In the genomic region with DNA sequence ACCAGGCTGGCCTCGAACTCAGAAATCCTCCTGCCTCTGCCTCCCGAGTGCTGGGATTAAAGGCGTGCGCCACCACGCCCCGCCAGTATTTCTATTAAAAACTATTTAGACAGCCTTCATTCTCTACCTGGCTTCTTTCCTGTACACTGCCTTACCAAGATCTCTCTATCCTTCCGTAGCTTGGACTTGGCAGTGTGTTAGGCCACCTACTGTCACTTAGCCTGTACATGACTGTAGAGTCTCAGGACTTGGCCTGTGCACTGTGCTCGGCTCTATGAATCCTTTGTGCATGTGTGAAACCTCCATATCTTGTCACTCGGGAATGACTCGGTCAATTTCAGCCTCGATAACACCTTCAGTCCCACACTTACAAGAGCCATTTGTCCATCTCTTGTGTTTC, we compare ENCODE assay signal across 20 mouse cellular contexts. TPM values are rescaled to one million over a fixed set of nuclear protein-coding genes. Genes with fewer than 3 reads are reported as not detected.
"Had no signal": no experiment of that assay in that cellular context is flagged by ENCODE, and none has a peak within 500 bp of the region (broad histone marks: within the 10 kb centered on the region; RNA-seq: fewer than 3 reads in every experiment).

No protein-coding gene starts in this region.

- H3K4me3 ChIP-seq: liver, embryonic 13.5 days had no signal

- H3K27ac ChIP-seq: liver, embryonic 13.5 days had no signal

- H3K4me1 ChIP-seq: liver, embryonic 13.5 days had no signal

- H3K4me2 ChIP-seq: liver, embryonic 13.5 days; midbrain, embryonic 11.5 days had no signal

- DNase-seq: kidney, postnatal 14 days; liver, embryonic 13.5 days; lung, adult 2 months; lung, postnatal 14 days; lung, postnatal 4 days; midbrain, embryonic 14.5 days; thymus, postnatal 25 days had no signal

- H3K9ac ChIP-seq: liver, embryonic 13.5 days had no signal

- H3K9me3 ChIP-seq: liver, embryonic 13.5 days had no signal

- H3K27me3 ChIP-seq: liver, embryonic 13.5 days had no signal

- H3K36me3 ChIP-seq: liver, embryonic 13.5 days had no signal

RNA-seq across cellular contexts. Expression of a gene that starts 55.4 kb away (rescaled TPM):
- total RNA-seq: liver, adult 2 months; megakaryocyte progenitor cell, adult 5-6 weeks; megakaryocyte-erythroid progenitor cell, adult 5-6 weeks had no signal
- polyA plus RNA-seq: kidney, embryonic 16.5 days; limb, embryonic 11.5 days; limb, embryonic 14.5 days; liver, adult 2 months; liver, embryonic 13.5 days; liver, embryonic 16.5 days; lung, adult 2 months; lung, embryonic 16.5 days; midbrain, embryonic 11.5 days; neural tube, embryonic 11.5 days; spleen, adult 2 months; stomach, embryonic 16.5 days; thymus, postnatal 0 days had no signal
